Mouse (Mus musculus) forebrain, embryonic 11.5 days (tissue): Measurements from ENCODE around the gene Disp1. TPM values are rescaled to one million over a fixed set of nuclear protein-coding genes. Genes with fewer than 3 reads are reported as not detected.

Experiments
- ATAC-seq: fragments of 200-750 bp; cut with Nextera tagmentation; replicated peaks from 2 replicates; pipeline ENCODE4 v1.8.0; 2017; ENCODE audit warnings: moderate TSS enrichment; ENCODE audit not compliant: low FRiP score
- DNase-seq: peaks from one replicate; pipeline ENCODE4 v3.0.0-alpha.2; 2017; ENCODE audit warnings: low spot score
- H3K27ac ChIP-seq: fragments of 300-500 bp; sonication (generic); 2 replicates; pipeline ENCODE4 v1.5.1; 2014; ENCODE audit warnings: low read depth, low read length
- H3K27me3 ChIP-seq: fragments of 300-500 bp; sonication (generic); 2 replicates; pipeline ENCODE4 v1.6.1; 2014; ENCODE audit warnings: mild to moderate bottlenecking, low read length, mixed read lengths; ENCODE audit not compliant: control insufficient read depth, insufficient read depth
- H3K36me3 ChIP-seq: fragments of 300-500 bp; sonication (generic); 2 replicates; pipeline ENCODE4 v1.6.1; 2014; ENCODE audit warnings: mild to moderate bottlenecking, low read length, moderate library complexity, mixed read lengths; ENCODE audit not compliant: control insufficient read depth, insufficient read depth
- H3K4me1 ChIP-seq: fragments of 300-500 bp; sonication (generic); replicated peaks from 2 replicates; pipeline ENCODE4 v1.6.1; 2014; ENCODE audit warnings: low read length, mixed read lengths; ENCODE audit not compliant: control insufficient read depth, insufficient read depth
- H3K4me2 ChIP-seq: fragments of 300-500 bp; sonication (generic); 2 replicates; pipeline ENCODE4 v1.6.1; 2014; ENCODE audit warnings: low read depth, mild to moderate bottlenecking, low read length, moderate library complexity, mixed read lengths; ENCODE audit not compliant: severe bottlenecking
- H3K4me3 ChIP-seq: fragments of 300-500 bp; sonication (generic); 2 replicates; pipeline ENCODE4 v1.5.1; 2014; ENCODE audit warnings: low read depth, low read length
- H3K9ac ChIP-seq: fragments of 300-500 bp; sonication (generic); 2 replicates; pipeline ENCODE4 v1.6.1; 2014; ENCODE audit warnings: low read length
- H3K9me3 ChIP-seq: fragments of 300-500 bp; sonication (generic); 2 replicates; pipeline ENCODE4 v1.6.1; 2016; ENCODE audit warnings: low read length, mixed read lengths; ENCODE audit not compliant: control insufficient read depth
- WGBS: fragments of 180-500 bp; shearing (Covaris S2); extraction: QIAGEN DNeasy Blood & Tissue Kit; methylation state at CpG from one replicate; pipeline ENCODE4 v1.1.7; 2014; 5-methylcytosine and 5-hydroxymethylcytosine counted together
- polyA plus RNA-seq: library from polyadenylated mRNA; unstranded; fragments of >200 nt; fragmentation: Nextera tagmentation; extraction: Ambion mirVana; gene quantifications from 2 replicates; pipeline ENCODE4 v1.2.1, GENCODE M21; 2014

The Disp1 gene
- polyA plus RNA-seq, 1 experiment from 2014 or later, result 11.4 TPM

DNA sequence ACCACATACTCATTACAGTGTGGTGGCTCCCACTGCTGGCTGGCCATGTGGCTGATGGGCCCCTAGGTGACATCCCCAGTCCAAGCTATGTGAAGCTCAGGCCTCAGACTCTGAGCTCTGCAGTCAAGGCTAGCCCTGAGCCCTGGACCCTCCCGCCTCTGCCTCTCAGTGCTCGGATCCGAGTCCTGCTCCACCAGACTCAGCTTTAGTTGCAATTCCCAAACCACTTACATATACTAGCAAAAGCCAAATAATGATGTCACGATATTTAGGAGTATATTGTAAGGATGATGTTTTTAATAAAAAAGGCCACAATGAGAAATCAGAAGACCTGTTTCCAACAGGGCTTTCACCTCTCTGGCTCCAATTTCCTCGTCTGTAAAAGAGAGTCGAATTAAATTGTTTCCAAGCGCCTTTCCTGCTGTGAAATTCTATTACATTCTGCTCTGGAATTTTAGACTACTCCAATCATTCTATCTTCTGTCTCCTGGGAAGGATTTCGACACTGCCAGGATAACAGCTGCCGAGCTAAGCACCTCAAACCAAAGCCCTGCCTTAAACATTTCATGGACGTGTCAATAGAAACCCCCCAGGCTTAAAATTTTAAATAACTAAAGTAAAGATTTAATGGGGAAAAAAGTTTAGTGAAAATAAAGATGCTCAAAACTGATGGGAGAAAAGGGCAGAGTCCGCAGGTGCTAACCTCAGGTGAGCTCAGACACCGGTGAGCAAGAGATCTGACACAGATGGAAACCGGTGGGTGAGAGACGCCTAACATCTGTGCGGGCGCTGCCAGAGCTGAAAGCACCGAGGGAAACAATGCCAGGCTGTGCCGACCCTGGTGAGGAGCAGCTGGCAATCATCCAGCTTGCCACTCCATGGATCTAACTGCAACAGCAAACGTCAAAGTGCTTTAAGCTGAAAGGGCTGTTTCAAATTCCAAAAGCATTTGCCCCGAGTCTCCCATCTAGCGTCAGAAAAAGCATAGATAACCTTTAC, 103.2 kb downstream of the Disp1 start:
- Histone ChIP-seq H3K4me3 (no peak overlapping the region), H3K27ac (no peak overlapping the region), H3K4me1 (0 out of 2 replicates have a peak, but pooled peaks cover 2% of the 10 kb centered on the region), H3K36me3 (no peaks in the 10 kb centered on the region), H3K9ac (no peak overlapping the region), H3K27me3 (no peaks in the 10 kb centered on the region), H3K9me3 (no peaks in the 10 kb centered on the region), H3K4me2 (no peak overlapping the region)
- WGBS, result 68% methylated on average over 21 of the region's 21 CpGs
- no peak for ATAC-seq
- DNase-seq, result no peak

DNA sequence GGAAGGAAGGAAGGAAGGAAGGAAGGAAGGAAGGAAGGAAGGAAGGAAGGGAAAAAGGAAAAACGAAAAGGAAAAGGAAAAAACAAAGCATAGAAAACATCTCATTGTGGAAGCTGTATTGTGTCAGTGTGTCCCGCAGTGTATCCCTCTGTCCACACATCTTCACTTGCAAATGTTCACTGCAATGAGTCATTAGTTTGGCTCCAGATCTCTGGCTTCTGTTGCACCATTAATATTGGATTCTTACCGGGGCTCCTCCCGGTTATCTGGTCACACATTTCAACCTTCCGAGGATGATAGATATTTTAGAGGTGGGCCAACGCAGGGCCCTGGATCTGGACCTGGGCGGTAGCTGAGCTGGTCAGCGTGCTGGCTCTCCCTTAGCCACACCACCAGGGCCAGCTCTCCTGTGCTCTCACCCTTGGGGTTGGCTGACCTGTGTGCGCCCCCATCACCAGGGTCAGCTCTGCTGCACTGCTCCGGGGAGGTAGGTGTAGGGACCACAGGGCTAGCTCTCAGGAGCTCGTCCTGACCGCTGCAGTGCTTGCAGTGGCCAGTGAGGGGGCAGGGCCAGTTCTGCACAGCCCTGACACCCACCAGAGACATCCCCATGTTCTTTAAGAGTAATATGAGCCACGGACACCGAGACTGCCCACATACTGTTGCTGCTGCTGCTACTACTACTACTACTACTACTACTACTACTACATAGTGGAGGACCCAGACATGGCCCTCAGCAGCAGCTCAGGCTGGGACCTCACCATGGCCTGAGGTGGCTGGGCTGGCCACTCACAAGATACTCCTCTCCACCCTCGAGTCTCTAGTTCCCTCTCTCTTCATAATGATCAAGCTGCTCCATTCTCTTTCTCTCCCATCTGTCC, 104.1 kb downstream of the Disp1 start:
- H3K27ac ChIP-seq, result no peak overlapping the region
- 84% methylated on average over 15 of the region's 15 CpGs for WGBS

DNA sequence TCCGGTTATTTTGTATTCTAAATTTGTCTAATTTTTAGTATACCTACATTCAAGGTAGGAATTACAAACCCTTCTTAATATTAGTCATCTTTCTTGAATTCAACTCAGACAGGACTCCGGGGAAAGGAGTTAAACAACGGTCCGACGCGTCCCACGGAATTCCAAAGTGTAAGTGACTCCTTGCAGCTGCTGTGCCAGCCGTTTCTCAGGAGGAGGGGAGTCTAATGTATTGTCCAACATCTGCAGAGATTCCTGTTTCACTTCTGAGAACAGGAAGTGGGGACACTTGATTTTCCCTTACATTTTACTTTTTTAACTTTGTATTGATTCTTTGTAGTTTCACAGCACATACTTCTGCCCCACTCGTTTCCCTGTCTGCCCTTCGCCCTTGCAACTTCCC, 104.9 kb downstream of the Disp1 start:
- H3K9ac ChIP-seq, result no peak overlapping the region
- H3K27ac ChIP-seq, result no peak overlapping the region
- WGBS, result 76% methylated on average over 10 of the region's 10 CpGs
- H3K36me3 ChIP-seq, result no peaks in the 10 kb centered on the region
- no peak for ATAC-seq
- DNase-seq, result no peak
- no peaks in the 10 kb centered on the region for H3K27me3 ChIP-seq
- no peaks in the 10 kb centered on the region for H3K9me3 ChIP-seq
- no peak overlapping the region for H3K4me3 ChIP-seq
- H3K4me1 ChIP-seq, result 0 out of 2 replicates have a peak, but pooled peaks cover 2% of the 10 kb centered on the region
- H3K4me2 ChIP-seq, result no peak overlapping the region

More for the DNA sequence above, 104.1 kb downstream of the Disp1 start:
- H3K36me3 ChIP-seq, result no peaks in the 10 kb centered on the region
- H3K9me3 ChIP-seq, result no peaks in the 10 kb centered on the region
- no peak overlapping the region for H3K4me3 ChIP-seq
- H3K4me2 ChIP-seq, result no peak overlapping the region
- ATAC-seq, result 0 out of 2 replicates have a peak, but pooled peaks have one; percentile 15
- no peak overlapping the region for H3K9ac ChIP-seq
- H3K27me3 ChIP-seq, result no peaks in the 10 kb centered on the region
- DNase-seq, result no peak
- 0 out of 2 replicates have a peak, but pooled peaks cover 2% of the 10 kb centered on the region for H3K4me1 ChIP-seq

DNA sequence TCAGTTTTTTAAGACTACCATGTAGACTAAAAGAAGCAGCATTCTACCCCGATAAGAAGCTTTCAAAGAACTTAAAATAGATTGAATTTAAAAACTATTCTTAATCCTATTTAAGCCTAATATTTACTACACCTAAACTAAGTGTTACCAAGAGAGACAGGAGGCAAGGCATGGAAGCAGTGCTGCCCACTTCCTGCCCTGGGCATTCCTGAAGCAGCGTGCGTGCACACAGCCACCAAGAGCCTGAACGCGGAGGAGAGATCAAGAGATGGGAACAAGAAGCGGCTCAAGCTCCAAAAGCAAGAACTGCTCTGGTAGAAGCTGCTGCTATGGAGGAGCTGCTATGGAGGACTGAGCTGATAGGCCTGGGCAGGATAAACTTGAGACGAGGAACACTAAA, 106.2 kb downstream of the Disp1 start:
- 82% methylated on average over 7 of the region's 7 CpGs for WGBS
- Histone ChIP-seq H3K4me1 (0 out of 2 replicates have a peak, but pooled peaks cover 2% of the 10 kb centered on the region), H3K27ac (no peak overlapping the region), H3K4me3 (no peak overlapping the region), H3K9me3 (no peaks in the 10 kb centered on the region), H3K9ac (no peak overlapping the region), H3K4me2 (no peak overlapping the region), H3K27me3 (no peaks in the 10 kb centered on the region), H3K36me3 (no peaks in the 10 kb centered on the region)
- DNase-seq, result no peak
- ATAC-seq, result no peak

DNA sequence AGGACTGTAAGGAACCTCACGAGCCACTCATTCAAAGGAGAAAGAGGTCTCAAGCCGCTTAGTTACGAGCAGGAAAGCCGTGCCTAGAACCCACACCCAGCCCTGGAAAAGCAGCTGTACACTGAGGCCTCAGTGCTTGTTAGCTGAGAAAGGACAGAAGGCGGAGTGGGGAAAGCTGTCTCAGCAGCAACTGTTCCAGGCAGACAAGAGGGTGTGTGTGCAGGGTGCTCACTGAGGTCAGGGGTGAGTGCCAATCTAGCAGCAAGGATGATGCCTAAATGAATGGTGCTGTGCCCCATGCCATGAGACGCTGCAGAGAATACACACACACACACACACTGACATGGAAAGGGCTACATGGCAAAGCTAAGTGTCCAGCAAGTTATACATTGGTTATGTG, 106.8 kb downstream of the Disp1 start:
- Histone ChIP-seq H3K4me2 (no peak overlapping the region), H3K9me3 (no peaks in the 10 kb centered on the region), H3K4me3 (no peak overlapping the region), H3K4me1 (0 out of 2 replicates have a peak, but pooled peaks cover 2% of the 10 kb centered on the region), H3K9ac (no peak overlapping the region), H3K27me3 (no peaks in the 10 kb centered on the region), H3K36me3 (no peaks in the 10 kb centered on the region), H3K27ac (no peak overlapping the region)
- WGBS, result 77% methylated on average over 6 of the region's 6 CpGs
- ATAC-seq, result no peak
- no peak for DNase-seq

DNA sequence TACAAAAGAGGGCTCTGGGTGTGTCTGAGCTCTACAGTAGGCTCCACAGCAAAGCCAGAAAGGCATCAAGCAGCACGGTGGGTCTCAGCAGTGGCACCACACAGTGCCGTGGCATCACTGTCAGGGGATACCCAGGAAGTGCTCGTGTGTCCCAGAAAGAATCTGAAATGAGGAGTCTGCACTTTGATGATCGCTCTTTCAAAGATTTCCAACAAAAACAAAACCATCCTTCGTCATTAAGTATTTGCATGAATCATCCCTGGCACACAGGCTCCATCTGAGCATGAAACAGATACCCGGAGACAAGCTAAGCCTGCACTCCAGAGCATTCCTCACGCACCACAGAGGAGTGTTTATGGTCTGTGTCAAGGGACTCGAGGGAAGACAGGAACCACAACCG, 107.8 kb downstream of the Disp1 start:
- H3K9ac ChIP-seq, result no peak overlapping the region
- H3K4me2 ChIP-seq, result no peak overlapping the region
- H3K27me3 ChIP-seq, result no peaks in the 10 kb centered on the region
- 0 out of 2 replicates have a peak, but pooled peaks cover 2% of the 10 kb centered on the region for H3K4me1 ChIP-seq
- DNase-seq, result no peak
- H3K36me3 ChIP-seq, result no peaks in the 10 kb centered on the region
- H3K9me3 ChIP-seq, result no peaks in the 10 kb centered on the region
- H3K4me3 ChIP-seq, result no peak overlapping the region
- ATAC-seq, result no peak
- H3K27ac ChIP-seq, result no peak overlapping the region
- WGBS, result 82% methylated on average over 9 of the region's 9 CpGs

DNA sequence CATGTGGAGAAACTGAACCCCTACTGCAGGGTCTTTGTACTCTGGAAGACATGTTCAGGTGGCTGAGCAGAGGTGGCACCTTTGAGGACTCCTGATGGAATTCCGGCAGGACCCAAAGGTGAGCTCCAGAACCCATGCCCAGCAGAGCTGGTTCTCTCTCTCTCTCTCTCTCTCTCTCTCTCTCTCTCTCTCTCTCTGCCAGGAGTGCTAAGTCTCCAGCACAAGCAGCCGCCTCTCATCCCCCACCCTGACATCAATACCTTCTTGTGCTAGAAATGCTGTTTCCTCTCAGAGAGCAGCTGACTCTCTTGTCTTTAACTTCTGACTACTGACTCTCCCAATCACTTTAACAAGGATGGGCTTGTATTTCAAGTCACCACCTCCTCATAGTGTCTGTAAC, 113.8 kb downstream of the Disp1 start:
- H3K27ac ChIP-seq, result no peak overlapping the region
- DNase-seq, result no peak
- H3K4me2 ChIP-seq, result no peak overlapping the region
- H3K27me3 ChIP-seq, result no peaks in the 10 kb centered on the region
- no peaks in the 10 kb centered on the region for H3K9me3 ChIP-seq
- H3K4me3 ChIP-seq, result no peak overlapping the region
- H3K9ac ChIP-seq, result no peak overlapping the region
- no peaks in the 10 kb centered on the region for H3K36me3 ChIP-seq
- no peak for ATAC-seq
- H3K4me1 ChIP-seq, result no peaks in the 10 kb centered on the region
- WGBS, result 89% methylated on average over 2 of the region's 2 CpGs

DNA sequence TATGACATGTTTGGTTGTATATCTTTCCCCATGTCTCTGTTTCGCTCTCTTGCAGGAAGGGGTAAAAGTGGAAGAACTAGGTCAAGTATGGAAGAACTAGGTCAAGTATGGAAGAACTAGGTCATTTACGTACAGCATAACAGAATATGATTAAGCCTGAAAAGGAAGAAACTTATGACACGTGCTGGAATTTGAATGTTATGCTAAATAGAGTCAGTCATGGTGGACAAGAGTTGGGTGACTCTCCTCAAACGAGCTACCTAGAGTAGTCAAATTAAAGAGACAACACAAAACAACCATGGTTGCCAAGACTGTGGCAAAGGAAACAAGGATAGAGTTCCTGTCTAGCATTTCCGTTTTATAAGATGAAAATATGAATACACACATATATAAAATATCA, 116.6 kb downstream of the Disp1 start:
- Histone ChIP-seq H3K27me3 (no peaks in the 10 kb centered on the region), H3K4me3 (no peak overlapping the region), H3K4me2 (no peak overlapping the region), H3K4me1 (no peaks in the 10 kb centered on the region), H3K36me3 (no peaks in the 10 kb centered on the region), H3K27ac (no peak overlapping the region), H3K9ac (no peak overlapping the region), H3K9me3 (no peaks in the 10 kb centered on the region)
- 92% methylated on average over 5 of the region's 5 CpGs for WGBS
- ATAC-seq (no peak), DNase-seq (no peak)
